Mouse (Mus musculus) midbrain, embryonic 14.5 days (tissue): ENCODE results near the gene Fam47e. TPM values are rescaled to one million over a fixed set of nuclear protein-coding genes. Genes with fewer than 3 reads are reported as not detected.

Experiments used
- ATAC-seq: fragments of 200-750 bp; cut with Nextera tagmentation; 2 replicates; pipeline ENCODE4 v1.8.0; 2017; ENCODE audit warnings: moderate number of reproducible peaks, moderate library complexity; ENCODE audit not compliant: low FRiP score, low TSS enrichment
- DNase-seq: peaks from one replicate; pipeline ENCODE4 v3.0.0-alpha.2; 2015
- H3K27ac ChIP-seq: fragments of 300-500 bp; sonication (generic); replicated peaks from 2 replicates; pipeline ENCODE4 v1.5.1; 2014; ENCODE audit warnings: mild to moderate bottlenecking, low read depth, low read length, moderate library complexity
- H3K27me3 ChIP-seq: fragments of 300-500 bp; sonication (generic); 2 replicates; pipeline ENCODE4 v1.6.1; 2014; ENCODE audit warnings: low read length, control low read depth, mixed read lengths; ENCODE audit not compliant: control insufficient read depth, insufficient read depth
- H3K36me3 ChIP-seq: fragments of 300-500 bp; sonication (generic); 2 replicates; pipeline ENCODE4 v1.6.1; 2014; ENCODE audit warnings: low read length, control low read depth; ENCODE audit not compliant: control insufficient read depth, insufficient read depth
- H3K4me1 ChIP-seq: fragments of 300-500 bp; sonication (generic); 2 replicates; pipeline ENCODE4 v1.6.1; 2014; ENCODE audit warnings: mild to moderate bottlenecking, antibody characterized with exemption, low read length, control low read depth; ENCODE audit not compliant: control insufficient read depth, insufficient read depth
- H3K4me2 ChIP-seq: fragments of 300-500 bp; sonication (generic); 2 replicates; pipeline ENCODE4 v1.6.1; 2014; ENCODE audit warnings: mild to moderate bottlenecking, low read length, moderate library complexity
- H3K4me3 ChIP-seq: fragments of 300-500 bp; sonication (generic); replicated peaks from 2 replicates; pipeline ENCODE4 v1.5.1; 2014; ENCODE audit warnings: low read depth, low read length
- H3K9ac ChIP-seq: fragments of 300-500 bp; sonication (generic); replicated peaks from 2 replicates; pipeline ENCODE4 v1.6.1; 2014; ENCODE audit warnings: mild to moderate bottlenecking, low read length, moderate library complexity
- H3K9me3 ChIP-seq: fragments of 300-500 bp; sonication (generic); 2 replicates; pipeline ENCODE4 v1.6.1; 2016; ENCODE audit warnings: low read length, control low read depth, mixed read lengths; ENCODE audit not compliant: control insufficient read depth
- WGBS: fragments of 180-500 bp; shearing (Covaris S2); extraction: QIAGEN DNeasy Blood & Tissue Kit; methylation state at CpG from one replicate; pipeline ENCODE4 v1.1.7; 2014; 5-methylcytosine and 5-hydroxymethylcytosine counted together
- polyA plus RNA-seq: library from polyadenylated mRNA; unstranded; fragments of >200 nt; fragmentation: Nextera tagmentation; extraction: Ambion mirVana; gene quantifications from 2 replicates; pipeline ENCODE4 v1.2.1, GENCODE M21; 2014

Fam47e gene
- polyA plus RNA-seq, 1 experiment from 2014 or later, result 0.34 TPM

- Histone ChIP-seq H3K4me1 (no peaks in the 10 kb centered on the region), H3K36me3 (no peaks in the 10 kb centered on the region), H3K9ac (no peak overlapping the region), H3K27ac (no peak overlapping the region), H3K9me3 (peaks cover 4% of the 10 kb centered on the region; the same call in 1 of the 2 replicates), H3K4me3 (no peak overlapping the region), H3K4me2 (no peak overlapping the region), H3K27me3 (no peaks in the 10 kb centered on the region)
- DNase-seq (no peak), ATAC-seq (no peak)
- WGBS, result 77% methylated on average over 4 of the region's 4 CpGs
These were observed 15.2 kb upstream of the Fam47e start for GRCm38 (mm10) chr5:92539698-92540097.

GRCm38 (mm10) chr5:92552611-92553010, 2.3 kb upstream of the Fam47e start:
- Histone ChIP-seq H3K4me3 (no peak overlapping the region), H3K27me3 (no peaks in the 10 kb centered on the region), H3K9ac (no peak overlapping the region), H3K27ac (no peak overlapping the region), H3K9me3 (0 out of 2 replicates have a peak, but pooled peaks cover 3% of the 10 kb centered on the region), H3K36me3 (no peaks in the 10 kb centered on the region), H3K4me1 (no peaks in the 10 kb centered on the region), H3K4me2 (no peak overlapping the region)
- ATAC-seq, result no peak
- DNase-seq, result no peak
- WGBS, result 93% methylated on average over 2 of the region's 2 CpGs

GRCm38 (mm10) chr5:92553939-92554338, 930 bp upstream of the Fam47e start:
- H3K36me3 ChIP-seq, result no peaks in the 10 kb centered on the region
- H3K4me3 ChIP-seq, result no peak overlapping the region
- no peak overlapping the region for H3K9ac ChIP-seq
- 70% methylated on average over 3 of the region's 3 CpGs for WGBS
- ATAC-seq (no peak), DNase-seq (no peak)
- H3K27me3 ChIP-seq, result no peaks in the 10 kb centered on the region
- H3K27ac ChIP-seq, result no peak overlapping the region
- 0 out of 2 replicates have a peak, but pooled peaks cover 3% of the 10 kb centered on the region for H3K9me3 ChIP-seq
- H3K4me1 ChIP-seq, result no peaks in the 10 kb centered on the region
- no peak overlapping the region for H3K4me2 ChIP-seq

- Histone ChIP-seq H3K9me3 (0 out of 2 replicates have a peak, but pooled peaks cover 3% of the 10 kb centered on the region), H3K27ac (no peak overlapping the region), H3K4me2 (no peak overlapping the region), H3K36me3 (no peaks in the 10 kb centered on the region), H3K9ac (no peak overlapping the region), H3K4me1 (no peaks in the 10 kb centered on the region), H3K27me3 (no peaks in the 10 kb centered on the region), H3K4me3 (no peak overlapping the region)
- 85% methylated on average over 4 of the region's 4 CpGs for WGBS
- DNase-seq (no peak), ATAC-seq (no peak)
These were observed 426 bp upstream of the Fam47e start for GRCm38 (mm10) chr5:92554443-92554842.

- H3K27ac ChIP-seq, result no peak overlapping the region
- no peak overlapping the region for H3K4me3 ChIP-seq
- 100% methylated on average over 1 of the region's 1 CpGs for WGBS
- 0 out of 2 replicates have a peak, but pooled peaks cover 3% of the 10 kb centered on the region for H3K9me3 ChIP-seq
- no peak overlapping the region for H3K4me2 ChIP-seq
- H3K27me3 ChIP-seq, result no peaks in the 10 kb centered on the region
- no peak for ATAC-seq
- no peaks in the 10 kb centered on the region for H3K36me3 ChIP-seq
- H3K9ac ChIP-seq, result no peak overlapping the region
- no peak for DNase-seq
- no peaks in the 10 kb centered on the region for H3K4me1 ChIP-seq
These were observed 1.0 kb downstream of the Fam47e start for GRCm38 (mm10) chr5:92555905-92556304.

- no peak for DNase-seq
- H3K4me2 ChIP-seq, result no peak overlapping the region
- ATAC-seq, result no peak
- H3K36me3 ChIP-seq, result no peaks in the 10 kb centered on the region
- H3K4me1 ChIP-seq, result no peaks in the 10 kb centered on the region
- H3K27me3 ChIP-seq, result no peaks in the 10 kb centered on the region
- no peak overlapping the region for H3K4me3 ChIP-seq
- no peak overlapping the region for H3K27ac ChIP-seq
- WGBS, result 100% methylated on average over 1 of the region's 1 CpGs
- H3K9me3 ChIP-seq, result 0 out of 2 replicates have a peak, but pooled peaks cover 3% of the 10 kb centered on the region
- no peak overlapping the region for H3K9ac ChIP-seq
These were observed 2.6 kb downstream of the Fam47e start for GRCm38 (mm10) chr5:92557508-92557907.

GRCm38 (mm10) chr5:92560201-92560600, 5.3 kb downstream of the Fam47e start:
- DNase-seq (no peak), ATAC-seq (no peak)
- Histone ChIP-seq H3K27me3 (no peaks in the 10 kb centered on the region), H3K4me1 (no peaks in the 10 kb centered on the region), H3K4me3 (no peak overlapping the region), H3K27ac (no peak overlapping the region), H3K36me3 (no peaks in the 10 kb centered on the region), H3K4me2 (no peak overlapping the region), H3K9me3 (no peaks in the 10 kb centered on the region), H3K9ac (no peak overlapping the region)
- 81% methylated on average over 2 of the region's 2 CpGs for WGBS

- no peaks in the 10 kb centered on the region for H3K36me3 ChIP-seq
- H3K9me3 ChIP-seq, result no peaks in the 10 kb centered on the region
- DNase-seq, result no peak
- H3K4me2 ChIP-seq, result no peak overlapping the region
- WGBS, result 79% methylated on average over 13 of the region's 13 CpGs
- no peaks in the 10 kb centered on the region for H3K4me1 ChIP-seq
- ATAC-seq, result no peak
- no peak overlapping the region for H3K9ac ChIP-seq
- no peak overlapping the region for H3K4me3 ChIP-seq
- no peaks in the 10 kb centered on the region for H3K27me3 ChIP-seq
- no peak overlapping the region for H3K27ac ChIP-seq
These were observed 7.1 kb downstream of the Fam47e start for GRCm38 (mm10) chr5:92562002-92562401.

GRCm38 (mm10) chr5:92571232-92571631, 16.4 kb downstream of the Fam47e start:
- DNase-seq, result no peak
- Histone ChIP-seq H3K4me2 (no peak overlapping the region), H3K4me1 (no peaks in the 10 kb centered on the region), H3K4me3 (no peak overlapping the region), H3K36me3 (no peaks in the 10 kb centered on the region), H3K27ac (no peak overlapping the region), H3K9ac (no peak overlapping the region), H3K9me3 (no peaks in the 10 kb centered on the region), H3K27me3 (no peaks in the 10 kb centered on the region)
- WGBS, result 86% methylated on average over 4 of the region's 4 CpGs
- ATAC-seq, result no peak
